Mouse (Mus musculus) hindbrain, embryonic 11.5 days (tissue): ENCODE measurements at regions not wholly inside any gene's neighbourhood (a gene's known extent, or its start where the extent isn't known, plus 50 kb on each side); places are given as distances from the start of the nearest gene placed in this dataset.
A peak's percentile ranks its signal among the peaks of the same experiment; 100 is the strongest.

ENCODE experiments used
- ATAC-seq: fragments of 200-750 bp; cut with Nextera tagmentation; 2 replicates; pipeline ENCODE4 v1.8.0; 2017; ENCODE audit warnings: mild to moderate bottlenecking, moderate TSS enrichment, moderate library complexity; ENCODE audit not compliant: low FRiP score
- DNase-seq: peaks from one replicate; pipeline ENCODE4 v3.0.0-alpha.2; 2015; ENCODE audit warnings: low spot score
- H3K27ac ChIP-seq: fragments of 300-500 bp; sonication (generic); 2 replicates; pipeline ENCODE4 v1.5.1; 2014; ENCODE audit warnings: mild to moderate bottlenecking, low read depth, low read length
- H3K27me3 ChIP-seq: fragments of 300-500 bp; sonication (generic); 2 replicates; pipeline ENCODE4 v1.6.1; 2014; ENCODE audit warnings: mild to moderate bottlenecking, low read length, moderate library complexity, mixed read lengths; ENCODE audit not compliant: control insufficient read depth, insufficient read depth
- H3K36me3 ChIP-seq: fragments of 300-500 bp; sonication (generic); 2 replicates; pipeline ENCODE4 v1.6.1; 2014; ENCODE audit warnings: mild to moderate bottlenecking, low read length, moderate library complexity, mixed read lengths; ENCODE audit not compliant: control insufficient read depth, insufficient read depth
- H3K4me1 ChIP-seq: fragments of 300-500 bp; sonication (generic); replicated peaks from 2 replicates; pipeline ENCODE4 v1.6.1; 2014; ENCODE audit warnings: low read length, mixed read lengths; ENCODE audit not compliant: control insufficient read depth, insufficient read depth
- H3K4me2 ChIP-seq: fragments of 300-500 bp; sonication (generic); replicated peaks from 2 replicates; pipeline ENCODE4 v1.6.1; 2014; ENCODE audit warnings: mild to moderate bottlenecking, low read depth, low read length
- H3K4me3 ChIP-seq: fragments of 300-500 bp; sonication (generic); 2 replicates; pipeline ENCODE4 v1.5.1; 2014; ENCODE audit warnings: low read depth, low read length
- H3K9ac ChIP-seq: fragments of 300-500 bp; sonication (generic); 2 replicates; pipeline ENCODE4 v1.6.1; 2014; ENCODE audit warnings: low read depth, low read length
- H3K9me3 ChIP-seq: fragments of 300-500 bp; sonication (generic); 2 replicates; pipeline ENCODE4 v1.6.1; 2016; ENCODE audit warnings: low read length; ENCODE audit not compliant: control insufficient read depth
- WGBS: fragments of 180-500 bp; shearing (Covaris S2); extraction: QIAGEN DNeasy Blood & Tissue Kit; methylation state at CpG from one replicate; pipeline ENCODE4 v1.1.7; 2014; 5-methylcytosine and 5-hydroxymethylcytosine counted together

DNA sequence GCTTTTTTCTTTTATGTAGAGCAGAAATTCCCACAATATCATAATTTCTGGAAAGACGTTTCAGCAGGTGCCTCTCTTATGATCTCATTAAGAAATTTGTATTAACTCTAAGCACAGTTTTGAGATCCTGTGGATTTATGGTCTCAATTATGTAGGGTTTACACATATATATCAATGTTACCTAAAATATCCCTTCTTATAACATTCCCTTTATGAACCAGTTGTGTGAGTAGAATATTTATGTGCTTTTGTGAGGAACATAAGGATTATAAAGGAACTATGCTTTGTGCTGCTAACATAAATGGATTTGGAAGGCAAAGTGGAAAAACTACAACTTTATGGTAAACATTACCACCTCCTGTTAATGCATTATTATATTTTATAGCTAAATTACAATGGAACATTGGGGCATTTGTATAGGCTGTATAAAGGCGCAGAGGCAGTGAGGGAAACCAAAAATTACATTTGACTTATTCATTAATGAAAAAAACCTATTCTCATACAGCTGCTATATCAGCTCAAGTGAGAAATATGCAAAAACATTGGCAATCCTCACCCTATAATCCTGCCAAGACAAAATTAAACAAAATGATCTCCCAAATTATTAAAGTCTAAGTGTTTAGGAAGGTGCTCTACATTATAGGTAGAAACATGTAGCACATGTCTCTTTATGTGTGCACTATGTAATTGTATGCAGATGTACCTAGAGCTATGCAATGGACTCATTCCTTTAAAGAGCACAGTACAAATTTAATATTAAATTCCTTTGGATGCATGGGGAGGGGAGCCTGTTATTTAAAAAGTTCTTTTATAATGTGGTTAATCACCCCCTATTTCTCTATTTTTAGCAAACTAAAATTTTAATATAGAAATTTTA is 439.2 kb downstream of the Tfap2b start:
- ATAC-seq (no peak), DNase-seq (no peak)
- H3K4me1 ChIP-seq, result no peaks in the 10 kb centered on the region
- H3K9ac ChIP-seq, result no peak overlapping the region
- 85% methylated on average over 2 of the region's 2 CpGs for WGBS
- no peaks in the 10 kb centered on the region for H3K9me3 ChIP-seq
- no peaks in the 10 kb centered on the region for H3K36me3 ChIP-seq
- H3K27me3 ChIP-seq, result no peaks in the 10 kb centered on the region
- no peak overlapping the region for H3K4me2 ChIP-seq
- H3K27ac ChIP-seq, result no peak overlapping the region
- no peak overlapping the region for H3K4me3 ChIP-seq

- Histone ChIP-seq H3K4me2 (no peak overlapping the region), H3K9ac (no peak overlapping the region), H3K27ac (no peak overlapping the region), H3K4me1 (no peaks in the 10 kb centered on the region), H3K9me3 (no peaks in the 10 kb centered on the region), H3K36me3 (no peaks in the 10 kb centered on the region), H3K4me3 (no peak overlapping the region), H3K27me3 (no peaks in the 10 kb centered on the region)
- WGBS, result 86% methylated on average over 5 of the region's 5 CpGs
- no peak for DNase-seq
- ATAC-seq, result no peak
Observed at GRCm38 (mm10) chr1:19662142-19662541, 453.4 kb downstream of the Tfap2b start.

DNA sequence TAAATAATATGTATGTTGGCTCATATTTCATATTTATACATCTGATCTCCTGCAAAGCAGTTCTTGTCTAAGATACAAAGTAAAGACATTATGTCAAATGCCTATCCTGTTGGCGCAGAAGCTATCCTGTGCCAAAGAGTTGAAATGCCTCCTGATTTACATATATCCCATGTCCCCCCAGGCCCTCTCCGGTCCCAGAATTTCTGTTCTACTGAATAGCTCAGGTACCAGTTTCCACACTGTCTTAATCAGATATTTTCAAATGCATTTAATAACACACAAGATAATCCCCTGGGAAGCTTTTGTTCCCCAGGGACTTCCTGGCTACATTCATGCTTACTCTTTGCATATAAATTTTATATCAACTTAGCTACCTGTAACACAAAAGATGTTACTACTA is 454.1 kb downstream of the Tfap2b start:
- Histone ChIP-seq H3K27ac (no peak overlapping the region), H3K36me3 (no peaks in the 10 kb centered on the region), H3K4me1 (no peaks in the 10 kb centered on the region), H3K9ac (no peak overlapping the region), H3K4me3 (no peak overlapping the region), H3K4me2 (no peak overlapping the region), H3K9me3 (no peaks in the 10 kb centered on the region), H3K27me3 (no peaks in the 10 kb centered on the region)
- DNase-seq (no peak), ATAC-seq (no peak)
- 91% methylated on average over 2 of the region's 2 CpGs for WGBS

- ATAC-seq, result no peak
- no peaks in the 10 kb centered on the region for H3K36me3 ChIP-seq
- H3K9ac ChIP-seq, result no peak overlapping the region
- no peak overlapping the region for H3K27ac ChIP-seq
- H3K4me3 ChIP-seq, result no peak overlapping the region
- no peaks in the 10 kb centered on the region for H3K27me3 ChIP-seq
- H3K9me3 ChIP-seq, result no peaks in the 10 kb centered on the region
- no peak overlapping the region for H3K4me2 ChIP-seq
- no peaks in the 10 kb centered on the region for H3K4me1 ChIP-seq
- DNase-seq, result no peak
- 73% methylated on average over 8 of the region's 8 CpGs for WGBS
Observed at GRCm38 (mm10) chr1:19673448-19674396, 465.0 kb downstream of the Tfap2b start.

GRCm38 (mm10) chr1:19674397-19674770 is 465.7 kb downstream of the Tfap2b start:
- DNase-seq (no peak), ATAC-seq (no peak)
- Histone ChIP-seq H3K9ac (no peak overlapping the region), H3K9me3 (no peaks in the 10 kb centered on the region), H3K36me3 (no peaks in the 10 kb centered on the region), H3K4me3 (no peak overlapping the region), H3K27ac (no peak overlapping the region), H3K4me2 (no peak overlapping the region), H3K4me1 (no peaks in the 10 kb centered on the region), H3K27me3 (no peaks in the 10 kb centered on the region)
- 41% methylated on average over 3 of the region's 3 CpGs for WGBS

GRCm38 (mm10) chr1:19681024-19681778 is 472.5 kb downstream of the Tfap2b start:
- ATAC-seq (peak; percentile 66), DNase-seq (peak; percentile 23)
- WGBS, result 28% methylated on average over 12 of the region's 12 CpGs
- no peak overlapping the region for H3K9ac ChIP-seq
- H3K4me1 ChIP-seq, result no peaks in the 10 kb centered on the region
- H3K27ac ChIP-seq, result no peak overlapping the region
- no peaks in the 10 kb centered on the region for H3K36me3 ChIP-seq
- no peak overlapping the region for H3K4me2 ChIP-seq
- no peak overlapping the region for H3K4me3 ChIP-seq
- no peaks in the 10 kb centered on the region for H3K27me3 ChIP-seq
- H3K9me3 ChIP-seq, result no peaks in the 10 kb centered on the region
